Mouse (Mus musculus) cerebral cortex, adult 2 months (tissue): Measurements from ENCODE around the gene Nfkbid.

Experiments
- WGBS: fragments of 180-500 bp; shearing (Covaris S2); methylation state at CpG from one replicate; pipeline ENCODE4 v1.1.7; 2018; 5-methylcytosine and 5-hydroxymethylcytosine counted together

The Nfkbid gene

GRCm38 (mm10) chr7:30430191-30430590 is 8.7 kb downstream of the Nfkbid start:
- 55% methylated on average over 2 of the region's 2 CpGs for WGBS

- 2% methylated on average over 3 of the region's 3 CpGs for WGBS
Measured at GRCm38 (mm10) chr7:30431793-30432192, 10.3 kb downstream of the Nfkbid start.

GRCm38 (mm10) chr7:30434238-30434637 is 12.7 kb downstream of the Nfkbid start:
- WGBS = 14% methylated on average over 10 of the region's 10 CpGs

GRCm38 (mm10) chr7:30434701-30435100 is 13.2 kb downstream of the Nfkbid start:
- 71% methylated on average over 10 of the region's 10 CpGs for WGBS

GRCm38 (mm10) chr7:30435156-30435555 is 13.6 kb downstream of the Nfkbid start:
- WGBS = 61% methylated on average over 9 of the region's 9 CpGs

GRCm38 (mm10) chr7:30436879-30437278 is 15.3 kb downstream of the Nfkbid start:
- 31% methylated on average over 10 of the region's 10 CpGs for WGBS

GRCm38 (mm10) chr7:30439734-30440133 is 18.2 kb downstream of the Nfkbid start:
- 72% methylated on average over 13 of the region's 13 CpGs for WGBS

GRCm38 (mm10) chr7:30440697-30441096 is 19.2 kb downstream of the Nfkbid start:
- 17% methylated on average over 5 of the region's 5 CpGs for WGBS

- WGBS = 21% methylated on average over 9 of the region's 9 CpGs
Measured at GRCm38 (mm10) chr7:30443696-30444095, 22.2 kb downstream of the Nfkbid start.

GRCm38 (mm10) chr7:30444154-30444970 is 22.8 kb downstream of the Nfkbid start:
- WGBS = 1% methylated on average over 37 of the region's 38 CpGs

- WGBS = under 1% methylated on average over 69 of the region's 72 CpGs
Measured at GRCm38 (mm10) chr7:30444971-30445751, 23.6 kb downstream of the Nfkbid start, which contains the start of gene Aplp1. Gene Aplp1 (minus strand): TSS chr7:30445535.

- 61% methylated on average over 7 of the region's 7 CpGs for WGBS
Measured at GRCm38 (mm10) chr7:30450241-30450640, 28.7 kb downstream of the Nfkbid start.

GRCm38 (mm10) chr7:30453327-30453726 is 31.8 kb downstream of the Nfkbid start:
- WGBS = 21% methylated on average over 25 of the region's 25 CpGs

- WGBS = 4% methylated on average over 25 of the region's 25 CpGs
Measured at GRCm38 (mm10) chr7:30453766-30454165, 32.2 kb downstream of the Nfkbid start.

- WGBS = 30% methylated on average over 6 of the region's 6 CpGs
Measured at GRCm38 (mm10) chr7:30454259-30454658, 32.7 kb downstream of the Nfkbid start.

GRCm38 (mm10) chr7:30456487-30456886 is 35.0 kb downstream of the Nfkbid start:
- WGBS = 3% methylated on average over 9 of the region's 9 CpGs

- 1% methylated on average over 31 of the region's 31 CpGs for WGBS
Measured at GRCm38 (mm10) chr7:30456911-30457628, 35.5 kb downstream of the Nfkbid start.

- WGBS = 2% methylated on average over 16 of the region's 16 CpGs
Measured at GRCm38 (mm10) chr7:30457629-30458330, 36.2 kb downstream of the Nfkbid start, which contains the start of the genes Kirrel2 and Nphs1. Gene Kirrel2 (minus strand): TSS chr7:30457690. Gene Nphs1 (plus strand): TSS chr7:30458315.

GRCm38 (mm10) chr7:30459484-30459883 is 38.0 kb downstream of the Nfkbid start:
- 61% methylated on average over 6 of the region's 6 CpGs for WGBS

GRCm38 (mm10) chr7:30463568-30463967 is 42.0 kb downstream of the Nfkbid start:
- 59% methylated on average over 7 of the region's 7 CpGs for WGBS

- 48% methylated on average over 4 of the region's 4 CpGs for WGBS
Measured at GRCm38 (mm10) chr7:30463996-30464395, 42.5 kb downstream of the Nfkbid start.
